Mouse (Mus musculus): ENCODE measurements around the gene Clec12b. TPM values are rescaled to one million over a fixed set of nuclear protein-coding genes. Genes with fewer than 3 reads are reported as not detected.

The Clec12b gene
- polyA plus RNA-seq, 1 experiment from 2014 or later, result not detected

Other genes with a start within 250 kb of the Clec12b start
- not detected in 2 replicates for gene Clec2d, start 205.3 kb downstream of the Clec12b start, polyA plus RNA-seq (2016; fragmentation: Nextera tagmentation; extraction: Ambion mirVana)
- gene Cd69, start 110.4 kb downstream of the Clec12b start, polyA plus RNA-seq (2016; fragmentation: Nextera tagmentation; extraction: Ambion mirVana), result 0.09 and 0.11 TPM in 2 replicates
- not detected in 2 replicates for gene 4922502D21Rik, start 54.1 kb downstream of the Clec12b start, polyA plus RNA-seq (2016; fragmentation: Nextera tagmentation; extraction: Ambion mirVana)
- 0.38 and 0.39 TPM in 2 replicates for gene Clec12a, start 43.2 kb downstream of the Clec12b start, polyA plus RNA-seq (2016; fragmentation: Nextera tagmentation; extraction: Ambion mirVana)
- 16.4 and 19.8 TPM in 2 replicates for gene Clec1b, start 11.4 kb upstream of the Clec12b start, polyA plus RNA-seq (2016; fragmentation: Nextera tagmentation; extraction: Ambion mirVana)
- 0.36 TPM in 2 replicates for gene Clec9a, start 23.0 kb upstream of the Clec12b start, polyA plus RNA-seq (2016; fragmentation: Nextera tagmentation; extraction: Ambion mirVana)
- 0.36 and 0.66 TPM in 2 replicates for gene Clec1a, start 66.1 kb upstream of the Clec12b start, polyA plus RNA-seq (2016; fragmentation: Nextera tagmentation; extraction: Ambion mirVana)
- gene Olr1, start 121.3 kb upstream of the Clec12b start, polyA plus RNA-seq (2016; fragmentation: Nextera tagmentation; extraction: Ambion mirVana), result 0.06 TPM in 1 of 2 replicates, not detected in the other
- gene Tmem52b, start 126.7 kb upstream of the Clec12b start, polyA plus RNA-seq (2016; fragmentation: Nextera tagmentation; extraction: Ambion mirVana), result not detected in 2 replicates
- gene Gabarapl1, start 147.3 kb upstream of the Clec12b start, polyA plus RNA-seq (2016; fragmentation: Nextera tagmentation; extraction: Ambion mirVana), result 40.4 and 43.5 TPM in 2 replicates
- not detected in 2 replicates for gene Klre1, start 192.0 kb upstream of the Clec12b start, polyA plus RNA-seq (2016; fragmentation: Nextera tagmentation; extraction: Ambion mirVana)
- not detected in 2 replicates for gene Klrd1, start 205.9 kb upstream of the Clec12b start, polyA plus RNA-seq (2016; fragmentation: Nextera tagmentation; extraction: Ambion mirVana)
- 0.07 and 0.17 TPM in 2 replicates for gene Klrk1, start 238.0 kb upstream of the Clec12b start, polyA plus RNA-seq (2016; fragmentation: Nextera tagmentation; extraction: Ambion mirVana)